Mouse (Mus musculus) testis, adult 10 weeks (tissue): ENCODE results near the gene Elp5. TPM values are rescaled to one million over a fixed set of nuclear protein-coding genes. Genes with fewer than 3 reads are reported as not detected.

Experiments used
- polyA plus RNA-seq: library from polyadenylated mRNA; stranded (reverse); fragments of 350-450 nt; fragmentation: Illumina TruSeq; extraction: RNeasy Lipid Tissue Mini Kit (QIAGEN cat#74804); gene quantifications from one replicate; pipeline ENCODE4 v1.2.3, GENCODE M21; 2014; ENCODE audit warnings: low read depth, low replicate concordance

Elp5 gene
- 70.4 TPM for polyA plus RNA-seq

GRCm38 (mm10) chr11:69982225-69982624 is at the start of gene Elp5:
Gene Elp5, minus strand, starts transcription at chr11:69982517.

DNA sequence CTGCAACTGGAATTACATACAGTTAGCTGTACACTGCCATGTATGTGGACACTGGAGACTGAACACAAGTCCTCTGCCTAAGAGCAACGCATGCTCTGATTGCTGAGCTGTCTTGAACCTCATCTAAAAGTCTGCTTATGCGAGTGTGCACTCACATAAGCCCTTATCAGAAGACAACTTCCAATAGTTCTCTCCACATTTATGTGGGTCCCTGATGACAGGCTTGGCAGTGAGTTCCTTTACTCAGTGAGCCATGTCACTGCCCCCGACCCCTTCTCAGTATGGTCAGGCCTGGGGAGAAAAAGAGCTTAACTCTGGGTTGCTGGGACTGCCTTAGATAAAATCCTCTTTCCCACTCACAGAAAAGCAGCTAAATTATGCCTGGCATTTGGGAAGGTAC is 34.4 kb upstream of the Elp5 start, which contains the start of gene Dlg4:
Dlg4 (plus strand) TSS at position 274 of the 400 bp plus-strand sequence.

DNA sequence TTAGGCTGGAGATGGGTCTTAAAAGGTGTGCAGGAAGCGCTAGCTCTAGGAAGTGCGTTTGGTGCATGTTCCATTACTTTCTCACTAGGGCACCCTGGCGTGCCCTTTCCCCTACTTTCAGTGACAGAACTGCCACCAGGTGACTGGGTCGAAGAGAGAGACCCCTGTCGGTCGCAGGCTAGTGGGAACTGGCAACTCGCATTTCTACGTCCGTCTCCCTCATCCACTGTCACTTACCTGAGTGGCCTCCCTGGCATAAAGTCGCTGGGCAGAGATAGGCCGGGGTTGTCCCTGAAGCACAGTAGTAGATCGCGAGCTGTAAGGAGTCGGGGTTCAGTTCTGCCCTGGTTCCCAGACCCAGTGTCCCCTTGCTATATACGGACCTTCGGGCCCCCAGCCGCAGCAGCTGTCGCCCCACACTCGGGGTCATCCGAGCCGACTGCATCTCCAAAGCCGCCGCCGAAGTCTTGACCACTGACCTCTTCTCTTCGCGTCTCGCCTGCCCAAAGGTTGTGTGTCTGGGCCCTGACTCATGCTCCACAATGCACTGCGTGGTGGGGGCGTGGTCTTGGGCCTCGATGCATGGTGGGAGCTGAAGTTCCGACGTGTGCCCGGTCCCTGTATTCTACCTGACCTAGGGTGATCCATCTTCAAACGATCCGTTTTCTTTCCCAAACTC is 32.7 kb upstream of the Elp5 start, which contains the start of gene Acadvl:
Acadvl (minus strand) TSS at position 532 of the 679 bp plus-strand sequence.

DNA sequence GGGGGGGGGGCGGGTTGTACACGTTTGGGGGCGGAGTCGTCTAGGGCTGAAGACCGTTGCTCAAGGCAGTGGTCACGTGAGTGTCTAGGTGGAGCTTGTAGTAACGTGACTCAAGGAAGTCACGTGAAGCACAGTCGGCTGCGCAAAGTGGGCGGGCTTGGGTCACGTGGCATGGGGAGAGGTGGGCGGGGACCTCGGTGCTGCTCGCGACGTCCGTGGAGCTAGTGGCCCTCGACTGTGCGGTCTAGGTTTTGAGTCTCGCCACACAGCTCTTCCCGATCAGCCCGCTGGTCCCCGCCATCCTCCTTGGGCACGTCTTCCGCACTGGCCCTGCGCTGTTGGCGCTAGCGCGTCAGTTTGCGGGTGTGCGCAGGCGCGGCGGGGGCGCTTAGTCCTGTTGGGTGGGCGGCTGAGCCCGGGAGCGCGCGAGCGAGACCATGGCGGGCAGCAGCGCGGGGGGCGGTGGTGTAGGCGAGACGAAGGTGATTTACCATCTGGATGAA is 18.1 kb upstream of the Elp5 start, which contains the start of gene Dvl2:
Dvl2 (plus strand) TSS at position 200 of the 503 bp plus-strand sequence.

DNA sequence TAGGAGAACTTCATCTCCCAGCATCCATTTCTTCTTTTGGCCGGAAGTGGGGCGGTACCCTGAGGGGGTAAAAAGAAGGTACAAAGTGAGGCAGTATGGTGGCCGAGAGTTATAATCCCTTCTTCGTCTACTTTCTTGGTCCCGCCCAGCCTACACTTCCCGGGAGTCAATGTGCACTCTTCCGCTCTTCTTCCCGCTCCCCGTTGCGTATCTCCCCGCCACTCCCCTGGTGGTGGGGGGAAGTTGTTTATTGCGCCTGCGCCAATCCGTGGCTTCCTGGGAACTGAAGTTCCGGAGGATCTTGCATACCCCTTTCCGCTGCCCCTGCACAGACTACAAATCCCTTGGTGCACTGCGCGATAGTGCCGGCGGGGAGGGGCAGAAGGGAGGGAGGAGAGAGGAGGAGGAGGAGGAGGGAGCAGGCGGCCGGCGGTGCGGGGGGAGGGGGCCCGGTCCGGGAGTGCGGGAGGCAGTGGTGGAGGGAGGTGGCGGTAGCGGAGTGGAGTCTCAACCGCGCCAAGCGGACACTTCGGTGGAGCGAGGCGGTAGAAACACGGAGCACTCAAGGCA is 13.2 kb upstream of the Elp5 start, which contains the start of gene Phf23:
Phf23 (plus strand) TSS at position 387 of the 570 bp plus-strand sequence.

DNA sequence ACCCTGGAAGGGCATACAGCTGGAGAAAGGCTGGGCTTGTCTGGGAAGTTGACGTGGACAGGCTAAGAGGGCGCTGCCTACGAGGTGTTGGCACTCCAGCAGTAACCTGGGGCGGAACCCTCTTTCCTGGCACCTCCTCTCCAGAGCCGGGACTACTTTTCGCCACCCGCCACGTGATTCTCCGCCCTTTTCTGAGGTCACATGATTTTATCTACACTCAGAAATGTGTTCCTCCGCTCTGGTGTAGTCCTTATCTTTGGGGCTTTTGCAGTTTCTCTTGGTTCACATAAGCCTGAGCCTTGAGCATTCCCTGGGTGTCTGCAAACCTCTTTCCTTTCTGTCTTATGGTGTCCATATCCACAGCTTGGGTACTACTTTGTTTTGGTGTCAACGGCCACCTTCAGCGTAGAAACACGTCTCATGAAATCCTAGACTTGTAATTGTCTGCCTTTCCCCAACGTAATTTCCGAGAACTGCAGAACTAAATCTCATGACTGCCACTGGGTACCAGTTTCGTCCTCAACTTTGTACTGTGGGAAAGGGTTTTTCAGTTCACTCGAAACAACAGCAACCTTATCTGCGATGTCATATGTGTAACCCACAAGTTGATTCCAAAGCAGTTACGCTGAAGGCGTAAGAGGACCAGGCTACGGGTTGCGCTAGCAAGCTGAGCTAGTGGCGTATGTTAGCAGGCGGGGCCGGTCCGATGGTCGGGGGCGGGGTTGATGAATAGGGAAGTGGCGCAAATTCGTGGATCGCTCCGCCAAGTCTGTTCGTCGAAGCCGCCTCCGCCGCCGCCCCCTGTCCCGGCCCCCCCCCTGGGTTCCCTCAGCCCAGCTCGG is 8.8 kb upstream of the Elp5 start, which contains the start of gene Gabarap:
Gabarap (plus strand) TSS at position 294 of the 842 bp plus-strand sequence.

GRCm38 (mm10) chr11:69981141-69981762 is 1.1 kb downstream of the Elp5 start, which contains the start of gene Ctdnep1:
Gene Ctdnep1, plus strand, starts transcription at chr11:69981156.

DNA sequence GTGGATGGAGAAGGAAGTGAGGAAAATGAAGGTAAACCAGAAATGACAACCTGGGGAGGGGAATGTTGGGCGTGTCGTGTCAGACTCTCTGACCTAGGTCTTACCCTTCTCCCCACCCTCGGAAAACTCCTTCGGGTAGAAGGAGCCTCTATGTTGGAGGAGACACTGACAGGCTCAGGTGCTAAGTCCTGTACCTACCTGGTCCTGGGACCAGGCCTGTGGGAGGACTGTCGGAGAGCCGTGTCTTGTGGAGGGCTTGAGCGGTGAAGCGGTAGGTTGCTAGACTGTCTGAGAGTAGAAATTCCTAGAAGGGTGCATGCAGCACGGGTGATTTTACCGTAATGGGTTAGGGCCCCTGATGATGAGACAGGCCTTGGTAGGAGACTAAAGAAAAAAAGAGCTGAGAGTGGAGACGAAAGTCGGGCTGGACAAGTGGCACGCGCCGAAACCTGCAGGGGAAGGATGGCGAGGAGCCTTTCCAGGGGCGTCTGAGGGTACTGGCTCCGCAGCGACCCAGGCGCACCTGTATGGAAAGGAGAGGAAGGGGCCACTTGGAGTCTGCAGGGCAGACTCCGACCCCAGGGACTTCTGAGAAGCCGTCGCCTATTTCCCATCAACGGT is 17.6 kb downstream of the Elp5 start, which contains the start of gene Cldn7:
Cldn7 (plus strand) TSS at position 130 of the 621 bp plus-strand sequence.

DNA sequence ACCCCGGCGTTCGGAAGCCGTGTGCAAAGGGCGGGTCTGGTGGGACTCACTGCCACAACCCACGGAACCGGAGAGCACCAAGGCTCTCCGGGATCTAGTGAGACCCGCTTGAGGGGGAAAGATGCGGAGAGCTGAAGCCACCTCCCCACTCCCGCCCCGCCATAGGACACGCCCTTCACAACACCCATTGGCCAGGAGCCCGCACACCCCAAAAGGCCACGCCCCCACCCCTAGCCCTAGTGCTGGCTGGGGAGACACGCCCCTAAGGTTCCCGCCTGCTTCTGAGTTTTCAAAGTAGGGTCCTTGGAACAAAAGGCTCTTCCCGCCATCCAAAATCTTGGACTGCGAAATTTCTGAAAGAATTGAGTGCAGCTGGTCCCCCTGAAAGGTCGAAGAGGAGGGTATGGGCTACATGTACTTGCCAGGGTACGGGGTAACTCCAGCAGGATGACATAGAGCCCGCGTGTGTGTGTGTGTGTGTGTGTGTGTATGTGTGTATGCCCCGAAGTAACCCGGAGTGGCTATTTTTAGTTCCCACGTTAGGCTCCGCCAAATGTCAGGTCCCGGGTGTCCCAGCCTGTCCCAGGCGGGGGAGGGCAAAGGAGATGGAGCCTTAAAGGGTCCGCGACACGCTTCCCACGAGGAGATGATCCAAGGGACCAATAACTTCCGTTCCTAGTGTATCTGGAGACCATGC is 34.1 kb downstream of the Elp5 start, which contains the start of gene Slc2a4:
Slc2a4 (minus strand) TSS at position 123 of the 697 bp plus-strand sequence.

GRCm38 (mm10) chr11:69935137-69935879 is 47.0 kb downstream of the Elp5 start, which contains the start of gene Ybx2:
Gene Ybx2, plus strand, starts transcription at chr11:69935796.

GRCm38 (mm10) chr11:69921114-69922011 is 61.0 kb downstream of the Elp5 start, which contains the start of gene Eif5a:
Gene Eif5a, minus strand, starts transcription at chr11:69921958.

Other genes with a start within 250 kb of the Elp5 start
- gene Polr2a, start 223.9 kb downstream of the Elp5 start, polyA plus RNA-seq = 43.5 TPM
- gene Slc35g3, start 220.5 kb downstream of the Elp5 start, polyA plus RNA-seq = 33.7 TPM
- 3.6 TPM for gene Zbtb4, start 216.6 kb downstream of the Elp5 start, polyA plus RNA-seq
- 0.24 TPM for gene Chrnb1, start 186.6 kb downstream of the Elp5 start, polyA plus RNA-seq
- 3.7 TPM for gene Fgf11, start 180.7 kb downstream of the Elp5 start, polyA plus RNA-seq
- gene Tmem102, start 176.9 kb downstream of the Elp5 start, polyA plus RNA-seq = not detected
- 131 TPM for gene Gm39566, start 167.2 kb downstream of the Elp5 start, polyA plus RNA-seq
- 15.9 TPM for gene Spem2, start 164.1 kb downstream of the Elp5 start, polyA plus RNA-seq
- 145 TPM for gene Spem1, start 160.3 kb downstream of the Elp5 start, polyA plus RNA-seq
- gene Nlgn2, start 144.7 kb downstream of the Elp5 start, polyA plus RNA-seq = 0.17 TPM
- gene Tmem256, start 144.0 kb downstream of the Elp5 start, polyA plus RNA-seq = 4.6 TPM
- gene Plscr3, start 136.1 kb downstream of the Elp5 start, polyA plus RNA-seq = 0.28 TPM
- 0.07 TPM for gene Tnk1, start 123.8 kb downstream of the Elp5 start, polyA plus RNA-seq
- gene Tmem95, start 104.5 kb downstream of the Elp5 start, polyA plus RNA-seq = 8.3 TPM
- gene Kctd11, start 101.1 kb downstream of the Elp5 start, polyA plus RNA-seq = 0.22 TPM
- 1.7 TPM for gene Acap1, start 87.0 kb downstream of the Elp5 start, polyA plus RNA-seq
- gene 2810408A11Rik, start 81.5 kb downstream of the Elp5 start, polyA plus RNA-seq = 291 TPM
- 5.5 TPM for gene Neurl4, start 81.4 kb downstream of the Elp5 start, polyA plus RNA-seq
- 66.3 TPM for gene Gps2, start 68.6 kb downstream of the Elp5 start, polyA plus RNA-seq
- 247 TPM for gene Eif5a, start 60.6 kb downstream of the Elp5 start, polyA plus RNA-seq
- gene Ybx2, start 46.7 kb downstream of the Elp5 start, polyA plus RNA-seq = 1,705 TPM
- 0.07 TPM for gene Slc2a4, start 34.3 kb downstream of the Elp5 start, polyA plus RNA-seq
- gene Cldn7, start 17.7 kb downstream of the Elp5 start, polyA plus RNA-seq = 0.36 TPM
- 35.9 TPM for gene Ctdnep1, start 1.4 kb downstream of the Elp5 start, polyA plus RNA-seq
- 586 TPM for gene Gabarap, start 8.6 kb upstream of the Elp5 start, polyA plus RNA-seq
- gene Phf23, start 13.3 kb upstream of the Elp5 start, polyA plus RNA-seq = 12.7 TPM
- gene Dvl2, start 18.1 kb upstream of the Elp5 start, polyA plus RNA-seq = 0.98 TPM
- gene Acadvl, start 32.9 kb upstream of the Elp5 start, polyA plus RNA-seq = 3.9 TPM
- gene Dlg4, start 34.4 kb upstream of the Elp5 start, polyA plus RNA-seq = 0.46 TPM
- gene Asgr1, start 71.6 kb upstream of the Elp5 start, polyA plus RNA-seq = not detected
- gene Asgr2, start 110.1 kb upstream of the Elp5 start, polyA plus RNA-seq = not detected
- 0.73 TPM for gene Mgl2, start 147.8 kb upstream of the Elp5 start, polyA plus RNA-seq
- 1.9 TPM for gene Clec10a, start 173.7 kb upstream of the Elp5 start, polyA plus RNA-seq
- not detected for gene Slc16a11, start 230.2 kb upstream of the Elp5 start, polyA plus RNA-seq
- gene Slc16a13, start 238.5 kb upstream of the Elp5 start, polyA plus RNA-seq = 0.62 TPM
- gene Bcl6b, start 247.3 kb upstream of the Elp5 start, polyA plus RNA-seq = 1.7 TPM